Mouse (Mus musculus) layer of hippocampus, adult 8-10 months (tissue): Measurements from ENCODE around the gene Ptch1. TPM values are rescaled to one million over a fixed set of nuclear protein-coding genes. Genes with fewer than 3 reads are reported as not detected.

ENCODE experiments used
- DNase-seq, 2 experiments: peaks; one replicate each; pipeline ENCODE4 v3.0.0; 2022; ENCODE audit warnings: low spot score in 2 of 2
- total RNA-seq, 4 experiments: library from RNA; stranded (reverse); gene quantifications; 2 replicates each; pipeline ENCODE4 v1.2.4; 2022

Gene Ptch1
- total RNA-seq: 10 to 100 TPM; 43.2 to 67.4 (median 50.6) TPM

DNA sequence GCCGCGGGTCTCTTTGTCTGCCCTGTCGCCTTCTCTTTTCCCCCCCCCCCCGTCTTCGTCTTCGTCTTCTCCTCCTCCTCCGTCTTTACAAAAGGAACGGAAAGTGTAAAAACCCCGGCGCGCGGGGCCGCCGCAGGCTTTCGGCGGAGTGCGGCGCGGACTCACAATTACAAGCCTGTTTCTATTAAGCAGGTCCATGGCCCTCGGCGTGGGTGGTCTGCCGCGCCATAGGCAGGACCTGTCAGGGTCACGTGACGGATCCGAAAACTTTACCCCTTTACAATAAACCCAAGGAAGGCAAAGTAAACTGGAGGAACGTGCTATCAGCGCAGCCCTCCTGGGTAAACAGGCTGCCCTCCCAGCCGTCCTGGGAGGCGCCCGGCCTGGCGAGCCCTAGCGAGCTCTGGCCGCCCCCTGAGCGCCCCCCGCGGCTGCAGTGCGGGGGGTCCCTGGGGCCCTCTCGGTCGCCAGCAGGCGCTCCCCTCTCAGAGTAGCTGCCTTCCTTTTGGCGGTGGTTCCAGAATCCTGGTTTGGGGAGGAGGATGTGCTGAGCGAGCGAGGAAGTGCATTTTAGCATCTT lies at the start of gene Ptch1:
Gene Ptch1 (minus strand): TSS at position 343 of the 580 bp plus-strand sequence.
- DNase-seq: peak in 1 of 2 experiments; percentile 41

DNA sequence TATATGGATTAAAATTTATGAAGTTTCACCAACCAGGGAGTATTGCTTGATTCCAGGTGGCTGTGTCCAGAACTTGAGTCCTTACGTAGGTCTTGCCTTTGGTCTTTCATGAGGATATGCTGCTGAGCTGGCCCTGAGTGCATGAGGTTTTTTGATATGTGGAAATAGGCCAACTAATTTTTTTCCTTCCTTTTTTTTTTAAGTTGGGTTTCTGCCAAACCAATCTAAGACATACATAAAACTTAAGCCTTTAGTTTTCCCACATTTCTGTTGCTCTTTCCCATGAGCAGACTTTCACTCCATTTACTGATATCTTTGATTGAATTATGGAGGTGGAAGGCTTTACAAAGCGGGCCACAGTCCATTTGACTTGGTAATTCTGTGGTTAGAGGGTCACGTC lies 47.9 kb upstream of the Ptch1 start:
- DNase-seq: no peak

DNA sequence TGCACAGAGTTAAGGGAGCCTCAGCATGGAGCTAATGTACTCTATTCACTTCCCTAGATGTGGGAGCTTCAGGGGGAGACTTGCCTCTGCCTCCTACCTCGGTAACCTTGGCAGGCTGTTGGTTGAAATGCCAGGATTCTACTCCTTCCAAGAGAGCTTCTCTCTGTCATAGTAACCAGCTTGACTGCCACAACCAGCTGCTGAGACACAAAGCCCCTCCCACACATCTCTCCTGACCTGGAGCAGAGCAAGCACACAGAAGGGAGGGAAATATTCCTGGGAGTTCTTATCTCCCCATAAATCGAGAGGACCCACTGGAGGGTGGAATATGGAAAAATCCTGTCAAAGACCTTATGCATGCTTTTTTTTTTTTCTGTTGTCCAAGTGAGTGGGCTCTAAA lies 39.8 kb upstream of the Ptch1 start:
- no peak for DNase-seq

DNA sequence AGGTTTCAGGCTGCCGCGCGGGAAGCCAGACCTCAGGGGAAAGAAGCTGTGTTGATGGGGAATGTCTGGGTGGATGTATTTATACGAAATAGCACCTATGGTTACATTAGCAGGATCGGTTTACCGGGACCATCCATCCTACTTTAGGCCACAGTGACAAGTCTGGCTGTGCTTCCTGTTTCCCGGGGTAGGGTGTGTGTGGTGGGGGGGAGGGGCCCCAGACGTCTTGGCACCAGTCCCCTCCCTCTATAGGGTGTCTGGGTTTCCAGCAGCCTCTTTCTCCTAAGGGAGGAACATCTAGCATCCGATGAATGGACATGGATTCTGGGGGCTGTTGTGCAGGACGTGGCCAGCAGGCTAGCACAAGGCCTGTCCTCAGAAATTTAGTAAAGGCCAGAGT lies 36.3 kb upstream of the Ptch1 start:
- no peak for DNase-seq

DNA sequence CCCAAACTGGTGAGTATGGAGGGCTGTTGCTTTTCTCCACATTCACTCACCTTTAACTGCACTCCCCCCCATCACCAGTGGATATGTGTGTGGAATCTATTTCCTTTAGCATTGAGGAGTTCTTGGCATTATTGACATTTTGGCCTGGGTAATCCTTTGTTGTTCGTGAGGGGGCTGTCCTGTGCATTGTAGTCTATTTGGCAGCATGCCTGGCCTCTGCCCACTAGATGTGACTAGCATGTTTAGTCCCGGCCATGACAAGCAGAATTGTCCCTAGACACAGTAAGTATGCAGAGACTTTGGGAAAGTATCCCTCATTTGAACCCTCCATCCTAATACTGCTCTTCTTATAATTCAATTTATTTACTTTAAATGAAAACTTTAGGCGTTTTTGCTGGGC lies 24.2 kb upstream of the Ptch1 start:
- DNase-seq: no peak

DNA sequence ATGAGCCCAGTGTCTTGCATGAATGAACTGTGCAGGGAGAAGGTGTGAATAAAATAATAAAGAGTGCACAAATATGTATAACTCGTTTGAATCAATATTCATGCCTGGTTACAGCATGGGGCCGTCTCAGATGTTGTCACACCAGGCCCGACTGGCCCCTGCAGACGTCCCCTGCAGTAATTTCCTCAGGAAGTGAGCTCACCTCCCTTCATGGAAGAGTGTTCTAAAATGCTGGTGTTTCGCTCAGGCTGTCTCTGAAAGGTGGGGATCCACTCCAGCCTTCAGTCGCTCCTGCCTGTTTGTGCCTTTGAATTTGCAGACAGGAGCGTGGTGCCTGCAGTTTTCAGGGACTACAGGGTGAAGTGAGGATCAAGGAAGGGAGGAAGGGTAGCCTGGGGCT lies 22.5 kb upstream of the Ptch1 start:
- DNase-seq: no peak

DNA sequence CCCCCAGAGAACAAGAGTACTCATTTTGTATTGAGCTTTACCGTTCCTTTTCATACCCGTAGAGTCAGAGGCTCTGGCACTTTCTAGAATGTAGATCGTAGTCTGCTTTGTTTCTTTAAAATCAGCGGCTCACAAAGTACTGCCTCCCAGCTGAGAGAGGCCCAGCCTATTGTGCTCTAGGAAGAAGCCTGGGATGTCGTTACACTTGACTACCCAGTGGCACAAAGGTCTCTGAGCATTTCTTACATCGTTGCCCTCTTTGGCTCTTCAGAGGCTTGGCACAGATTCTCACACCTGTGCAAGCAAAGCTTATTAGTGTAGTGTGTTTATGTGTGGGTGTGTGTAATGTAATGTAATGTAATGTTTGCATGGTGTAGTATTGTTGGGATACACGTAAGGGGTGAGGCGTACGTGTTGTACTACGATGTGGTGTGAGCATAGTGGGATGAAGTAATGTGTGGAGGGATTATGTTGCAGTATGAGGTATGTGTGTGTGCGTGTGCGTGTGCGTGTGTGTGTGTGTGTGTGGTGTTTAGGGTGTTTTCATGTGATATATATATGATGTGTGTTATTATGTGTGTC lies 20.2 kb upstream of the Ptch1 start:
- no peak for DNase-seq

DNA sequence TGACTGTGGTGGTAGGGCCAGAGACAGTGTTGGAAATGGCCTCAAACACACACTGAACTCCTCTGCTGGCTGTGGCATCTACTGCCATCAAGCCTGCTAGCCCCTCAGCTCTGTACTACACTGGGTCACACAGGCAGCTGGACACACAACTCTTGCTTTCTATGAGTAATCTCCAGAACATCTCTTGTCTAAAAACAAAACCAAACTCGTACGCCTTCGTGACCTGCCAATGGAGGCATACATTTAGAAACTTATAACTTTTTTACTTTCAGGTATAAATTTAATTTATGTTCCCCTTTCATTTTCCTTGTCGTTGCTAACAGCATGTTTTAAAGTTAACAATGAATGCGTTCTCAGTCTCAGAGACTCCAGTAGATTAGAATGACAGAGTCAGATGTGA lies 19.4 kb upstream of the Ptch1 start:
- no peak for DNase-seq

DNA sequence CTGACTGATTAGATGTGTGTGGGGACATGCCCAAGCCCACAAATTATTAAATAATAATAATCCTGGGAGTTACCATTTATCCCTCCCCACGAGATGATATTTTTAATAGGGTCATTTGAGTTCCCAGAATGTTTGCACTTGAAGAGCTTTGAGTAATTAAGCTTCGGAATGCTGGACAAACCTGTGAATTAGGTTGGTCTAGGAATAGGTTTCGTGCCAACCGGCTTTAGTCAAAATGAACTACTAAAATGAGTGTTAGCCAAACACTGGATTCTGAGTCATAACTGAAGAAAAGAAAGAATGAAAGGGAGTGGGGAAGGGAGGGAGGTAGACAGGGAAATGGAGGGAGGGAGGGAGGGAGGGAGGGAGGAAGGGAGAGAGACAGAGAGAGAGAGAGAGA lies 1.2 kb upstream of the Ptch1 start:
- DNase-seq: no peak

DNA sequence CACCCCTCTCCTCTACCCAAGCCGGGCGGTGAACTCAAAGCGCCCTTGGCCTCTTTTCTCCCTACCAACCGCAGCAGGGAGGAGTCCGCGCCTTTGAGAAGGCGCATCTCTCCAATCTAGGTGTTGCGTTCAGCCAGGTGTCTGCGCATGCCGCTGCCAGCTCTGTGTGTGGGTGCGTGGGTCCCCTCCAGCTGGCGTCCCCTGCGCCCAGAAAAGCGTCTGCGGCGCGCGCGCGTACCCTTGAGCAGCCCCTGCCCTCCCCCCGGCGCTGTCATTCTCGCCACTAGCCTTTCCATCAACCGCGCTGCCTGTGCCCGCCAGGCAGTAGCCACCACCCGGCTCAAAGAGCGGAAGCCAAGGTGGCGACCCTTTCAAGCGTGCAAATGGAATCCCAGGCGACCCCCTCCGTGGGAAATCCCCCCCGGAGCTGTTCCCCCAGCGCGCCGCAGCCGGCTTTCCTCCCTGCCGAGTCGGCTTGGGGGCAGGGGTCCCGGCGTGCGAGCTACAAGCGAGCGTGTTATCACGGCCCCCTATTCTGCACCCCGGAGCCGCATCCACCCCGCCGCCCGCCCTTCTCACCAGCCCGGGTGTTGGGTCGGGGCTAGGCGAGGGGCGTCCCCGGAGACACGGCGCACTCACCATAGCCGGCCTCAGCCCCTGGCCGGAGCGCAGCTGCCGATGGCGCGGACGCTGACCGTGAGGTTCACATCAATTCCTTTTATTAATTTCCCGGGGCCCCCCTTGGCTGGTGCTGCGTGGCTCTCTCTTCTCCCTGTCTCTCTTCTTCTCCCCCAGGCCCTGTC lies 744 bp downstream of the Ptch1 start:
- DNase-seq: peak in 1 of 2 experiments; percentile 46

DNA sequence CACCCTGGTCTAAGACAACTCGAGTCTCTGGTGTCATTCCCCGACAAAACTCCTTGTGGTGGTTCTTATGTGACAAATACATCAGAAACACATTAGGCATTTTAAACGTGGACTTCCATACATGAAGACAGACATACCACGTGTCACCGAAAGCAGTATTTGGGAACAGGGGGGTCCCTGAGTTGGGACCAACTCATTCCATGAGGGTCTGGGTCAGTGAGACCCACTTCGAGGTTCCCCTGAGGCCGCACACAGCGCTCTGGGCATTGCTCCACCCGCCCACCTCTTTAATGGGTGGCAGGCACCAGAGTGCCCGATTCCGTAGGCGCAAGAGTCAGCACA lies 1.3 kb downstream of the Ptch1 start:
- DNase-seq: no peak

DNA sequence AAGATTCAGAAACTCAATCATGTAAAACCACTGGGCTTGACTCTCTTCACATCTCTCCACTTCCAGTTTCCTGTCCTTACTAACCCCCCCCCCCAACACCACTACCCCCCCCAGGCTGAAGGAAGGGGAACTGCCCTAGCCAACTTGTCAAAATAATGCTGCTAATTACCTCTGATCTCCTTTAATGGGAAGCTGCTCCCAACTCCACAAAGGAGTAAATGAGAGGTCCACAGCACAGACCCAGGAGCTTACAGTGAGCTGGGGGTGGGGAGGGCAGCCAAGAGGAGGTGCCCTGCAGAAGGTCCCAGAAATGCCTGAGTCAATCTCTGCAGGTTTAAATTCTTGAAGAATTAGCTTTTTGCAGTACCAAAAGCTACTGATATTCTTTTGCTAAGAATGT lies 2.9 kb downstream of the Ptch1 start:
- DNase-seq: no peak

DNA sequence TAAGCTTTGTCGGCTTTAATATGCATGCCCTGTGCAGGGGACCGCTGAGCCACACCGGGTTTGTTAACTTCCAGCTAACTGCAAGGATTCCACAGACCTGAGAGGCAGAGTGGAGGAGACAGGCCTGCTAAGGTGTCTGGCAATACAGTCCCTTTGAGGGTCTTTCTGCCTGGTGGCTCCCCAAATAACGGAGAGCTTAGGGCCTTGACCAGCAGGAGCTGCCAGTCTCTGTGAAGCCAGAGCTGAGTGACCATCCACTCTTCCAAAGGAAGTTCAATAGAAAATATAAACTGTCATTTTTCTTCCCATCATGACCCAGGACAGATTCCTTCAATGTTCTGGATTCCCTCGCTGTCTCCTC lies 4.0 kb downstream of the Ptch1 start:
- no peak for DNase-seq

DNA sequence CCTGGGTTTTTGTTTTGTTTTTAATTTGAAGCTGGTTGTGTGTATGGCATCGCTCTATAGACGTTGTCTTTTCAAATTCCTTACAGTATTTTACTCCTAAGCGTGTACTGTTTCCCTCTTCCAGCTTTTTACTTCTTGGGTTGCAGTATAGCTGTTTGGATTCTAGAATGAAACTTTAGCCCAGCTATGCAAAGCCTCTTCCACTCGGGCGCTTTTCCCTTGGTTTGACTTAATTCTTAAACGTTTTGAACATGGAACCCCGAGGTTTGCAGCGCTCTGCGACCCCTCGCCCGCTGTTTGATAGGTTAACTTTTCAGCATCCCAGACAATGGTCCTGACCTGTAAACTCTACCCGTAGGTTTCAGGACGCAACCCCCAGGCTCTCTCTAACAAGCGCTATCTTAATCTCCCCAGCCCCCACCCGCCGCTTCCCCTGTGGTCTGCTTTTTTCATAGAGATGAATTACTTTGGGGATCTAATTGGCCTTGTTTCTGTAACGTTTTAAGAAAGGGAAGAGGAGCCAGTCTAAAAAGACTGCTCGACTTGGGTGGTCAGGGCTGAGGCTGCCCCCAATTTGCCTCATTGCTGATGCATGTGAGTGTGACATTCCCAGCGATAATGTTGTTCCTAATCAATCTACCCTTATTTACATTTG lies 4.5 kb downstream of the Ptch1 start:
- no peak for DNase-seq

DNA sequence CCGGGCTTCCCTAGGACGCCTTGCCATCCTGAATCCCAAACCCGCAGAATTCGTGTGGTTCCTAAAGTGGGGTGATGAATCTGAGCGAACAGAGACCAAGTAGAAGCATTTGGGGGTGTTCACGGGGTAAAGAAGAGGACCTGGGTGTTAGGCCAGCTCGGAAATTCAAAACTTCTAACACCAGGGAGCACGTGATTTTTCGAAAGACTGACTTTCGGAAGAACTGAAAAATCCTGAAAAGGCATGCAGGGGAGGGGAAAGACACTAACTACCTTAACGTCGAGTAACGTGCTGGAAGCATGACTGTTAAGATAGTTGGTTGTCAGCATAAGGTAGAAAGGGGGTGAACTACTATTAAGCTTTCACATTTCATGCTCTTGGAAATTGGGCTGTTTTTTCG lies 5.1 kb downstream of the Ptch1 start:
- no peak for DNase-seq

DNA sequence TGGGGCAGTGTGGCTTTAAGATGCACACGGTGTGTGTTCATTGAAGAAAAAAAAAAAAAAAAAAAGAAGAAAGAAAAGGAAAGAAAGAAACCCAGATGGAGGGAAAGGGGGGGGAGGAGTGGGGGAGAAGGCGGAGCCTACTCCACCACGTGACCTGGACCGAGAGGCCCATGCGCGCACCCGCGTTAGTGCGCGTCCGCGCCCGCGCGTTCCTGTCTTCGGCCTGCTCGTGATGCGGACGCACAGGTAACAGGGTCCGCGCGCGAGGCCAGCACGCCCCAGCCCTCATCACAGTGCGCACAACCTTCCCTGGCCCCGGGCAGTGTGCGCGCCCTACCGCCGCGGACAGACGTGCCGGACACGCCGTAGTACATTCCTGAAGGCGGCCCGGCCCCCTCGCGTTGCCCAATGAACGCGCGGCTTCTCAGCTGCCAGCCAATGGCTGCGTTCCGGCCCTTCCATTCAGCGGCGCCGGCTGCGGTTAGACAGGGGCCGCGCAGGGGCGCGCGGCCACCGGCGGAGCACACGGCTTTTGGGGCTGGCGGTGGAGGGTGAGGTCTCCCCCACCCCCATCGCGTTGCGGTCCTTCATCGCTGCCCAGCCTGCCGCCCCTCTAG lies 5.6 kb downstream of the Ptch1 start:
- DNase-seq: peak; percentile 89 to 94

DNA sequence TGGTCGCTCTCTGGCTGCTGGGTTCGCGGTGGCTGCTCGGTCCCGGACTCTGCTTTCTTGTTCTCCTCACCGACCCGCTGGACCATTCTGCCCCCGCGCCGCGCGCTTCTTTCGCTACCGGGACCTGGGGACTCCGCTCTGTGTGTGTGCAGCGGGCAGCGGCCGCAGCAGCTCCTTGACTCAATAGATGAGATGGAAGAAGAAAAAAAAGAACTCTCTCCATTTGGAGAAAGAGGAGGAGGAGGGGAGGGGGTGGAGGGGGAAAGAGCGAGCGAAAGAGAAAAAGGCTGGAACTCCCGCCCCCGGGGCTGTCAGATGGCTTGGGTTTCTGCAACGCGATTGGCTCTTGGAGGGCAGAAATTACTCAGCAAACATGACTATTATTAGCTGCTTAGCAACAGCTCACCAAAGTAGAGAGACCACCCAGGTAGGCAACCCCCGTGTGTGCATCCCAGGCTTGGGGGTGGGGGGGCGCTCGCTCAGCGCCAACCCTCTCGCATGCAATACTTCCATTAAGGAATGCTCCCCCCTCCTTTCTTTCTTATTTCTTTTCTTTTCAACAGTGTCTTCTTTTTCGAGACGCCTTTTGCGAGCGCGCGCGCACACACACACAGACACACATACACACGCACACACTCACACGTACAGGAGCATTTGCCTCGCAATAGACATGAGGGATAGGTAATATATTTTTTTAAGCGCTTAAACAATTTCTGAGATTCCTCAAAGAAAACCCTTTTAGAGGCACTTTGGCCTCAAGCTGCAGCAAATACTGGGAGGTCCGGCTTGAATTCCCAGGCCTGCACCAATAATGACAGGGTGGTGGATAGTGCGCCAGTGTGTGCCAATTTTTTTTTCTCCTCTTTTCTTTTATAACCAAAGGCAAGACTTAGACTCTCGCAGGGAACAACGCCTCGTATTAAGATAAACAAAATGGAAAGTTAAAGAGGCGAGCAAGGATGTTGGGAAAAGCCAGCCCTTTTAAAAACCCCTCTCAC lies 7.1 kb downstream of the Ptch1 start:
- peak; percentile 84 to 89 for DNase-seq

DNA sequence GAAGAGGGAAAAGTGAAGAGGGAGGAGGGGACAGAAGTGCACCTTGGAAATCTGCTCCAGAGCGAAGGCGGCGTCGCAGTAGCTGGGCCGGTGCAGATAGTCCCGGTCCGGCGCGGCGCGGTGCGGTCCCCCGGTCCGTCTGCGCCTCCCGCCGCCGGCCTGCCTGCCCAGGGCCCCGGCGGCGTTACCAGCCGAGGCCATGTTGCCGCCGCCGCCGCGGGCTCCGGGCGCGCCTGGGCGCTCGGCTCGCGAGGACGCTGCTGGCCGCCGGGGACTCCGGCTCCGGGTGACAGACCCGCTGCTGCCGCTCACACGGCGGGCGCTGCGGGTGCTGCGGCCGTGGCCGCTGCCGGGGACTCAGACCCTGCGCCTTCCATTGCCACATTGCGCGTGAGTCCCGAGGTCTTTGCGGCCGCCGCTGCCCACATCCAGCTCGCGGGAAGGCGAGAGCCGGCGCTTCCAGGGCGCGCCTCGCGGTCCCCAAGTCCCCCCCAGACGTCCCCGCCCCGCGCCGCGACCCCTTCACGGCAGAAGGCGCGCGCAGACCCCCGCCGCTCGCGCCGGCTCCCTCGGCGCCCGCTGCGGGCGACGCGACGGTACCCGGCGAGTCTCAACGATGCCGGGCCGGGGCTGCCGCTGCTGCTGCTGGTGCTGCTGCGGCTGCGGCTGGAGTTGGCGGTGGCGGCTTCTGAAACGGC lies 7.9 kb downstream of the Ptch1 start:
- DNase-seq: no peak

DNA sequence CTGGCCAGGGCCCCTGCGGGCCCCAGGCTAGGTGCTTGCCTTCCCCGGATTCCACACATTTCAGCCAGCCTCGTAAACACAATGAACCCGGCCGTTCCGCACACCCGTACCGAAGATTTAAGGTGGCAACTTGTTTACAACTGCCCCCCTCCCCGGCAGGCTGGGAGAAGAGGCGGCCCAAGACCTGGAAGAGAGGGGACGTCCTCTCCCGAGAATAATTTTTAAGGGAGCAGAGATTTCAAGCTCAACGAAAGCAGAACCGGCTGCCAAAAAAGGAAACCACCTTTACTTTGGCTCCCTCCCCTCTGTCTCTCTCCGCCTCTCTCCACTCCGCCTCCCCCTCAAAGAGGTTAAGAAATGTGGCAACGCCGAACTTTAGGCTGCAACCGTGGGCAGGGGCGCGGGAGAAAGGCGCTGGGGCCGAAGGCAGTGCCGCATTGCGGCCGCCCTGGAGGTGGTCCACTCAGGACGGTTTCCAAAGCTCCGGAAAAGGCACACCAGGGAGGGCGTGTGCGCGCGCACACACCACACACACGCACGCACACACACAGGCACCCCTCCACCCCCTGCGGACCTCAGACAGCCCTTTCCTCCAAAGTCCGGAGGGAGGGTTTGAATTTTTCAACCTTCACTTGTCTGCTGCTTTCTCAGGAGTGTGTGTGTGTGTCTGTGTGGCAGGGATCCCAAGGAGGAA lies 8.6 kb downstream of the Ptch1 start:
- no peak for DNase-seq
